Mouse (Mus musculus): ENCODE measurements at regions not wholly inside any gene's neighbourhood (a gene's known extent, or its start where the extent isn't known, plus 50 kb on each side); places are given as distances from the start of the nearest gene placed in this dataset.
A peak's percentile ranks its signal among the peaks of the same experiment; 100 is the strongest.

DNA sequence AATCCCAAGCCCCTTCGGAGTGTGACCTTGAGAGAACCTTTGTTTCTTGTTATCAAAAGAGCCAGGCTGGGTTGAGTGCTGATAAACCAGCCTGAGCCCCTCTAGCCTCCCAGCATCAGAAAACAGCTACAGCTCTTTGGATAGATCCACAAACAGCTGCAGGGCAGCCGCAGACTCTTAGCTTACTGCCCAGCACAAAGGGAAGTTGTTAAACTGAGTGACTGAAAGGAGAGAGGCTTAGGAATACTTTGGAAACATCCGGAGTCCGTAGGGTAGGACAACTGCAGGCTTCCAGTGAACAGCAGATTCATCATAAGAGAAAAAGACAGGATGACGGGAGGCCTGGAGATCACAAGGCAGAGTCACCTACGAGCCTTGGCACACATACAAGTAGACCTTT is 166.9 kb upstream of the Tyw5 start:
- no peak for ATAC-seq (ENCODE audit: low TSS enrichment)

GRCm38 (mm10) chr1:57574530-57574929 is 167.6 kb upstream of the Tyw5 start:
- no peak for ATAC-seq (ENCODE audit: low TSS enrichment)

GRCm38 (mm10) chr1:57576066-57576753 is 169.3 kb upstream of the Tyw5 start:
- no peak for ATAC-seq (ENCODE audit: low TSS enrichment)

- ATAC-seq (ENCODE audit: low TSS enrichment) = no peak
Measured at GRCm38 (mm10) chr1:57579086-57579485, 172.2 kb upstream of the Tyw5 start.

- peak; percentile 80 for ATAC-seq (ENCODE audit: low TSS enrichment)
Measured at GRCm38 (mm10) chr1:57593707-57594589, 180.0 kb upstream of the Spats2l start.

GRCm38 (mm10) chr1:57594815-57595214 is 179.1 kb upstream of the Spats2l start:
- no peak for ATAC-seq (ENCODE audit: low TSS enrichment)

- no peak for ATAC-seq (ENCODE audit: low TSS enrichment)
Measured at GRCm38 (mm10) chr1:57600951-57601350, 173.0 kb upstream of the Spats2l start.

DNA sequence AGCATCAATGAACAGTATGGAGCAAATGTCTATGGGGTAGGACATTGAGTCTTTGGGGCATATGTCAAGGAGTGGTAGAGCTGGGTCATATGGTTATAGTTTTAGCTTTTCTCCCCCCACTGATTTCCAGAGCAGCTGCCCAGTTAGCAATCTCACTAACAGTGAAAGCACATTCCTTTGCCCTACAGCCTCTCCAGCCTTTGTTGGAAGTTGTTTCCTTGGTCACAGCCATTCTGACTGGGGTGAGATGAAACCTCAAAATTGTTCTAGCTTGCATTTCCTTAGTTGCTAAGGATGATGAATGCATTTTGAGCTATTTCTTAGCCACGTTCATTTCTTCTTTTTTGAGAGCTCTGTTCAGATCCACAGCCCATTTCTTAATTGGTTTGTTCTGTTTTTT is 168.4 kb upstream of the Spats2l start:
- no peak for ATAC-seq (ENCODE audit: low TSS enrichment)

DNA sequence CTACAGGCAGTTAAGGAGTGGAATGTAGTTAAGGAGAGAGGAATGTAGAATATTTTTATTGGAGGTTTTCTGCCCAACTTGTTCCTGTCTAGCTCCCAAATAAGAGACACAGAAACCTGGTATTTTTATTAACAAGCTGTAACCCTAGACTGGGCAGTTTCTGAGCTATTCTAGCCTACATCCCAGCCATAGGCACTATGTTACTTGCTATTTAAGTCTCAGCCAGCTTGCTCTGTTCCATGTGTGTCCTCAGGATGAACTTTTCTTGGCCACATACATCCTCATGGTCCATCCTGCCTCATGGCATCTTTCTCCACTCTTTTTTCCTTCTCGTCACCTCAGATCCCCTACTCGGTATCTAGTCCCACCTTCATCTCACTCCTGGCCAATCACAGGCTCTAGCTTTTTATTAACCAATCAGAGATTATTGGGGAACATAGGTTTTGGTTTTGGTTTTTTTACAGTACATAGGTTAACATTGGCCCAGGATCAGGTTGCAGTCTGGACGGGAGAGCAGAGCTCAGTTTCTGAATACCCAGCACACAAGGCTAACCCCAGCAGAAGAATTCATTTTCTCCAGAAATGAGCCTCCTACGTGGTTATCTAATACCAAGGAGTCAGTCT is 167.8 kb upstream of the Spats2l start:
- ATAC-seq (ENCODE audit: low TSS enrichment) = peak; percentile 77

DNA sequence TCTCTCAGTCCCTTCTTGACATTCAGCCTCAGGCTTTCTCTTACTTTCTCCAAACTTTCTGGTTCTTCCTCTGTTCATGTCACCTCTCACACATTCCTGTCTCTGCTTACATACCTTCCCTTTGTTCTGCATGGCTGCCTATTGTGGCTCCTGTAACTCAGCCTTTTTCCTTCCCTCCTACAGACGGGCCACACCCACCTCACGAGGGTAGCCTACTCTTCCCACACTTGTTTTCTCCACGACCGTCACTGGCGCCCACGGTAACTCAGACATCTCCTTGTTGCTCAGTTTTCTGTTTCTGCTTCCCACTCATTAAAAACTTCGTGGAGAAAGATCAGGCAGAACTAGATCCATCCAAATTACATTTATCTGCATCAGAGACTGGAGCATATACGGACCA is 166.9 kb upstream of the Spats2l start:
- peak; percentile 66 for ATAC-seq (ENCODE audit: low TSS enrichment)

- no peak for ATAC-seq (ENCODE audit: low TSS enrichment)
Measured at GRCm38 (mm10) chr1:57607626-57608422, 166.1 kb upstream of the Spats2l start.

DNA sequence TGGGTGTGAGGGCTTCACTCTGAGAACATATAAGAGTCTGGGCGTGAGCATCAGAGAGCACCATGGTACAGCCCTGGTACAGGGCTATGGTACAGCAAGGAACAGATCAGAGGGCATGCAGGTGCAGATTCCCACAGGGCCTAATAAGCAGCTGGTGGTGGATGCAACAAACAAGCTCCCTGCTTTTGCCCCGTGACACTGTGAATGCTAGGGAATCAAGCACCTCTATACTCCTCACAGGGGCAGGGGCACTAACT is 165.6 kb upstream of the Spats2l start:
- no peak for ATAC-seq (ENCODE audit: low TSS enrichment)

DNA sequence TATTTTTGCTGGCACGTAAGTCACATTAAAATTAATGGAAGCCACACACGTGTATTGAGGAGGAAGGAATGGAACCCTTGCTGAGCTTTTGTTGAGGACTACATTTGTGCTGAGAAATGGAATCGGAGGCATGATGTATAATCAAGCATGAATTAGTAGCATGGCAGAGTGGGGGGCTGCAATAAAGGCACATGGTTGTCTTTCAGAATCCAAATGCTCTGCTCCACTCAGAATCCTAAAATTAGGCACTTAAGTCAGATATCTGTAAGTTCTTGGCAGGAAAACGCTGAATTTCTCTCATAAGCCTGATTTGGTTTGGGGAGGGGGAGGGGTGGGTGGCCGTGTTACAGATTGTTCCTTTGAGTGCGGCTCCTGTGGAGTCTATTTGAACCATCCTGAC is 164.7 kb upstream of the Spats2l start:
- ATAC-seq (ENCODE audit: low TSS enrichment) = no peak

DNA sequence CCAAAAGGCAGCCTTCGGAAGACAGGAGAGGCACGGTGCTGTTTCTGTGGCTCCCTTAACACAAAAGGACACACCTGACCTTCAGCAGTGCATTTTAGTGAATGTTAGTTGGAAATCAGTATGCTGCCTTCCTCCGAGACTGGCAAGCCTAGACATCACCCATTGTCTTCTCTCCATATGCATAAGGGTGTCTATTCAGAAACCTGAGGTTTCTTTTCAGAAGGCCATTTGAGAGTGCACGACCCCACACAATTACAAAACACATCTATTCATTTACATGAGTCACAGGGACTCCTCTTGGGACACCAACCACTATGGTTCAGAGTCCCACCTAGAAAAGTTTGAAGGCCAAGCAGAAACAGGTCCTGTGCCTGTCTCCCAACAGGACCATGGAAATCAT is 161.8 kb upstream of the Spats2l start:
- no peak for ATAC-seq (ENCODE audit: low TSS enrichment)

DNA sequence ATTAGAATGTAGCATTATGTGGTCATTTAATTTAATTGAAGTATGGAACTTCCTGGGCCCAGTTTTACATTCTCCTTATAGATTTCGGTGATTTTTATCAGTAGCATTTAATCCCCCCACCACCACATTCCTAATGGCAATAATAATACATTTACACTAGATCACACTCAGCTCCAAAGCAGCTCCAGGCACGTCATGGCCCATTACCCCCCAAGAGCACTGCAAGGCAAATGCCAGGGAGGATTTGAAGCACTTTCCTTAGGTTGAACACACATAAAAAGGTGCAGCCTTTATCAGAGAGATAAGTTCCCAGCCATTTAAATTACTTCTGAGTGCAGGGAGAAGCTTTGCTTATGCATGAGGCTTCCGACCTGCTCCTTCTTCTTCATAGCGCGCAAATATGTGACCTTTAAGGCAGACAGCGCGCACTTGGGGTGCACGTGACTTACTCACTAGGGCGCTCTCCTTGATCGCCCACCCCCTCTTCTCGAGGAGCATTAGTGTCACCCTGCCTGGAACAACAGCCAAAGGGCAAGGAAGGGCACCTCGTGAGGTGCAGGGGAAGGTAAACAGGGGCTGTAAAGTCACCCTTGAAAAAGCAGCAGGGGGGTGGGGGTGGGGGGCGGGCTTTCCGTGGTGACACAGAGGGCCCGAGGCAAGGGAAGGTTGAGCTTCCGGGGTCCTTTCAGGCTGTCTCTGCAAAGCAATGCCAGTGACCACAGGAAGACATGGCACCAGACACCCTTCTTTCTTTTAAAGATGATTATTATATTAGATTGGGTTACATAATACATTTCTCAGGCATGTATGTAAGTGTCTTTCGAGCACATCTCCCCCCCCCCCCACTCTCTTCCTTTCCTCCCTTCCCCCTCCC is 160.8 kb upstream of the Spats2l start:
- no peak for ATAC-seq (ENCODE audit: low TSS enrichment)

DNA sequence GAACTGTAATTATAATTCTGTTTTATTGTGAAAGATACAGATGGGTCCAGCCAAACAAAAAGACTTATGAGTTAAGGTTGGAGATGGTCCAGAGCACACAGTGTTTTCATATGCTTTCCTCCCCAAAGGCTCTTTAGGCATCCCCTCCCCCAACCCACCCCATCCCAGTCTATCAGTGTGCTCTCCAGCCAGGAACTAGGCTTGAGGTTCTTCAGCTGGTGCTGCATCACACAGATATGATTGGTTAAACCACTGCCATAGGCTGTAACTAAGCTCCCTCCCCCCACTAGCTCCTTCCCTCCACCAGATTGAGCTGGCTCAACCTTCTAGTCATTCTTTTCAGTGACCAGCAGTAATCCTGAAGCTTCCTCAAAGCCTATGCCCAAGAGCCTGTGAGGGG is 158.8 kb upstream of the Spats2l start:
- no peak for ATAC-seq (ENCODE audit: low TSS enrichment)

- no peak for ATAC-seq (ENCODE audit: low TSS enrichment)
Measured at GRCm38 (mm10) chr1:57617316-57617715, 156.6 kb upstream of the Spats2l start.

DNA sequence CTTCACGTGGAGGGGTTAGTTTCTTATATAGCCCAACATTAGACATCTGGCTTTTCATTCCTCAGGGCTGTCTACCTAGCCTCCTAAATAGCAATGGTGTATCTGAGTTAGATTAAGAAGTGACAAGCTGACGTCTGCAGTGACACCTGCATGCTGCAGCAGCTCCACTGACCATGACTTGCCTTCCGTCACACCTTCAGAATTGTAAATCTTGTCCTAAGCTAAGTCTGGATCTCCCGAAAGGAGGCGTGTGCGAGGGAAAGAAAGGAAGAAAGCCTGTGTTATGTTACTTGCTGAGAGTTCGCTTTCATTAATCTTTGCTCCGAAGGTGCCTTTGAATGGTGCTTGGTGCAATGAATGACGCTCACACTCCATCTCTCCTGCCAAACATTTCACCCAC is 151.4 kb upstream of the Spats2l start:
- ATAC-seq (ENCODE audit: low TSS enrichment) = no peak

DNA sequence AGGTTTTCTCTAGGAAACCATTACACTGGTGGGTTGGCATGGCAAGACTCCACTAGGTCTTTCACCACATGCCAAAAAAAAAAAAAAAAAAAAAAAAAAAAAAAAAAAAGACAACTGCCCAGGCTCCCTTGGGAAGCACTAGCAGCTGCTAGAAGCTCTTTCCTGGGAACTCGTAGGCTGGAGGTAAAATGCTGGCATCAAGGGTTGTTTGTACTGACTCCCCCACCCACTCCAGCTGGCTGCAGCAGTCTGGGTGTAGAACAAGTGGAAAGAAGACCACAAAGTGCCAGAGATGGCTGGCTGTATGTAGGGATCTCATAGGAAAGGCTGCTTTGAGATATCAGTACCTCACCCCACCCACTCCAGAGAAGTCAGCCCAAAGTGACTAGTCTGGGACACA is 140.0 kb upstream of the Spats2l start:
- ATAC-seq (ENCODE audit: low TSS enrichment) = peak; percentile 96

- peak; percentile 94 for ATAC-seq (ENCODE audit: low TSS enrichment)
Measured at GRCm38 (mm10) chr1:57642131-57642530, 131.8 kb upstream of the Spats2l start.

DNA sequence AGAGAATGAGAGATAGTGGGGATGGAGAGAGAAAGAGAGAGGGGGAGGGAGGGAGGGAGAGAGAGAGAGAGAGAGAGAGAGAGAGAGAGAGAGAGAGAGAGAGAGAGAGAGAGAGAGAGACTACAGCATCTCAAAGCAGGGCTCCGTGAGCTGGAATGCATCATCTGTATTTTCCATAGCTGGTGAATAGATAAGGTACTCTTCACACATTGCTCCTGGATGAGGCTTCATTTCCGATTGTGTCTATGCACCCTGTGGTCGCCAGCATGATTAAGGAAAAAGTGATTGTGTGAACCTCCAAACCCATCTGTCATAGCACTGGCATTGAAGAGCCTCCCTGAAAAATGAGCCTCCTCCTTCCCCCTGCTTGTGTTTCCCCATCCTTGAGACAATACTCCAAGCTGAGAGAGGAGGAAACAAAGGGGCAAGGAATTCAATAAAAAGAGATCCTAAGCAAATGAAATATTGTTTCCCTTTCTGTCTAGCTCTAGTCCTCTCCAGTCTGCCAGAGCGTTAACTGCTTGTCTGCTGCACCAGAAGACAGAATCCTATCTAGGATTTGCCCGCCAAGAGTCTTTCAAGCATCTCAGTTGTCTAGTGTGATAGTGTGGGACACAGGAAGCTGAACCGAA is 130.4 kb upstream of the Spats2l start:
- ATAC-seq (ENCODE audit: low TSS enrichment) = no peak
